Mouse (Mus musculus) CH12.LX (cell line): ENCODE results near the gene Hsf4. TPM values are rescaled to one million over a fixed set of nuclear protein-coding genes. Genes with fewer than 3 reads are reported as not detected.

Experiments
- DNase-seq: peaks from one replicate; pipeline ENCODE4 v3.0.0-alpha.2; 2013; ENCODE audit errors: extremely low read depth
- H3K27ac ChIP-seq: 2 replicates; pipeline ENCODE4 v1.5.1; 2012; ENCODE audit warnings: low read depth, mild to moderate bottlenecking, control low read depth, moderate library complexity; ENCODE audit not compliant: insufficient read depth
- H3K27me3 ChIP-seq: replicated peaks from 2 replicates; pipeline ENCODE3; 2012; ENCODE audit warnings: inconsistent platforms
- H3K36me3 ChIP-seq, 2 experiments: replicated peaks in 1 of 2; 2 replicates each; pipeline versions ENCODE3 to v1.6.1; 2012; ENCODE audit warnings: inconsistent platforms in 1 of 2, low read length in 1 of 2, mild to moderate bottlenecking in 1 of 2, mixed read lengths in 1 of 2, moderate library complexity in 1 of 2; ENCODE audit not compliant: control insufficient read depth in 1 of 2, insufficient read depth in 1 of 2
- H3K4me1 ChIP-seq, 2 experiments: 2 replicates each; pipeline ENCODE4 v1.6.1; 2012; ENCODE audit warnings: inconsistent platforms in 1 of 2, moderate library complexity in 1 of 2; ENCODE audit not compliant: insufficient read depth in 2 of 2, control insufficient read depth in 1 of 2
- H3K4me2 ChIP-seq: 2 replicates; pipeline ENCODE4 v1.6.1; 2012; ENCODE audit warnings: low read depth, mild to moderate bottlenecking, control low read depth; ENCODE audit not compliant: poor library complexity, insufficient read depth, severe bottlenecking
- H3K4me3 ChIP-seq, 3 experiments: fragments of 150-350 bp in 1 of 3; sonication (generic) in 1 of 3; replicated peaks in 1 of 3; 2 replicates each; pipeline versions ENCODE3 to v1.5.1; 2011 to 2012; ENCODE audit warnings: low read depth in 2 of 3, low read length in 2 of 3, mild to moderate bottlenecking in 2 of 3, moderate library complexity in 2 of 3, control low read depth in 1 of 3, improper control_type of control experiment in 1 of 3, inconsistent platforms in 1 of 3, mixed read lengths in 1 of 3; ENCODE audit not compliant: poor library complexity in 1 of 3
- H3K79me2 ChIP-seq: replicated peaks from 2 replicates; pipeline ENCODE4 v1.6.1; 2012; ENCODE audit warnings: mild to moderate bottlenecking, moderate library complexity; ENCODE audit not compliant: control insufficient read depth, poor library complexity, insufficient read depth, severe bottlenecking; ENCODE audit errors: extremely low read depth
- H3K9ac ChIP-seq: 2 replicates; pipeline ENCODE4 v1.6.1; 2012; ENCODE audit warnings: low read depth, mild to moderate bottlenecking, control low read depth, moderate library complexity; ENCODE audit not compliant: insufficient read depth
- H3K9me3 ChIP-seq: replicated peaks from 2 replicates; pipeline ENCODE3; 2012; ENCODE audit warnings: low read length, inconsistent platforms, mixed read lengths
- CHD2 ChIP-seq: IDR thresholded peaks from 2 replicates; pipeline ENCODE4 v1.6.1; 2011; ENCODE audit warnings: low read length, improper control_type of control experiment
- CTCF ChIP-seq, 2 experiments: IDR thresholded peaks in 1 of 2; conservative IDR thresholded peaks in 1 of 2; 2 replicates each; pipeline ENCODE4 v1.5.1; 2011 to 2012; ENCODE audit warnings: low read depth in 2 of 2, low read length in 2 of 2, improper control_type of control experiment in 1 of 2, inconsistent platforms in 1 of 2, mild to moderate bottlenecking in 1 of 2, moderate library complexity in 1 of 2
- EP300 ChIP-seq: IDR thresholded peaks from 2 replicates; pipeline ENCODE4 v1.6.1; 2011; ENCODE audit warnings: low read length, improper control_type of control experiment
- GABPA ChIP-seq: IDR thresholded peaks from 2 replicates; pipeline ENCODE4 v1.6.1; 2012; ENCODE audit warnings: low read depth, low read length, improper control_type of control experiment, inconsistent platforms; ENCODE audit not compliant: insufficient replicate concordance
- HCFC1 ChIP-seq: IDR thresholded peaks from 2 replicates; pipeline ENCODE4 v1.6.1; 2012; ENCODE audit warnings: low read depth, mild to moderate bottlenecking, inconsistent platforms, low read length, improper control_type of control experiment
- IRF4 ChIP-seq: IDR thresholded peaks from 2 replicates; pipeline ENCODE4 v1.6.1; 2014; ENCODE audit warnings: low read depth, mild to moderate bottlenecking, inconsistent platforms, low read length, improper control_type of control experiment
- JUN ChIP-seq: IDR thresholded peaks from 2 replicates; pipeline ENCODE4 v1.6.1; 2011; ENCODE audit warnings: low read depth, mild to moderate bottlenecking, low read length, improper control_type of control experiment, moderate library complexity; ENCODE audit not compliant: insufficient read depth
- MAFK ChIP-seq: IDR thresholded peaks from 2 replicates; pipeline ENCODE4 v1.6.1; 2011; ENCODE audit warnings: low read length, improper control_type of control experiment; ENCODE audit not compliant: insufficient replicate concordance
- MAZ ChIP-seq: IDR thresholded peaks from 2 replicates; pipeline ENCODE4 v1.6.1; 2012; ENCODE audit warnings: low read depth, mild to moderate bottlenecking, inconsistent platforms, low read length, improper control_type of control experiment, moderate library complexity
- MXI1 ChIP-seq: IDR thresholded peaks from 2 replicates; pipeline ENCODE4 v1.6.1; 2011; ENCODE audit warnings: mild to moderate bottlenecking, low read depth, low read length, improper control_type of control experiment
- NRF1 ChIP-seq: IDR thresholded peaks from 2 replicates; pipeline ENCODE4 v1.6.1; 2014; ENCODE audit warnings: low read depth, mild to moderate bottlenecking, inconsistent platforms, low read length, improper control_type of control experiment, moderate library complexity
- PAX5 ChIP-seq: IDR thresholded peaks from 2 replicates; pipeline ENCODE4 v1.6.1; 2012; ENCODE audit warnings: low read length, inconsistent platforms, mixed read lengths
- POLR2AphosphoS2 ChIP-seq: IDR thresholded peaks from 2 replicates; pipeline ENCODE4 v1.6.1; 2011; ENCODE audit warnings: low read depth, low read length, improper control_type of control experiment
- RAD21 ChIP-seq: IDR thresholded peaks from 2 replicates; pipeline ENCODE4 v1.6.1; 2011; ENCODE audit warnings: low read depth, mild to moderate bottlenecking, low read length, improper control_type of control experiment, moderate library complexity
- SIN3A ChIP-seq: IDR thresholded peaks from 2 replicates; pipeline ENCODE4 v1.6.1; 2012; ENCODE audit warnings: low read length, improper control_type of control experiment, inconsistent platforms
- SMC3 ChIP-seq: IDR thresholded peaks from 2 replicates; pipeline ENCODE4 v1.6.1; 2011; ENCODE audit warnings: low read depth, low read length, improper control_type of control experiment
- TBP ChIP-seq: conservative IDR thresholded peaks from 2 replicates; pipeline ENCODE4 v1.6.1; 2011; ENCODE audit warnings: low read depth, low read length, improper control_type of control experiment
- UBTF ChIP-seq: IDR thresholded peaks from 2 replicates; pipeline ENCODE4 v1.6.1; 2012; ENCODE audit warnings: low read depth, mild to moderate bottlenecking, inconsistent platforms, low read length, improper control_type of control experiment, moderate library complexity
- USF1 ChIP-seq: IDR thresholded peaks from 2 replicates; pipeline ENCODE4 v1.6.1; 2014; ENCODE audit warnings: low read depth, mild to moderate bottlenecking, inconsistent platforms, low read length, improper control_type of control experiment
- USF2 ChIP-seq: conservative IDR thresholded peaks from 2 replicates; pipeline ENCODE4 v1.6.1; 2011; ENCODE audit warnings: low read depth, low read length, improper control_type of control experiment
- ZC3H11A ChIP-seq: IDR thresholded peaks from 2 replicates; pipeline ENCODE4 v1.6.1; 2012; ENCODE audit warnings: low read depth, mild to moderate bottlenecking, inconsistent platforms, low read length, improper control_type of control experiment
- ZKSCAN1 ChIP-seq: IDR thresholded peaks from 2 replicates; pipeline ENCODE4 v1.6.1; 2012; ENCODE audit warnings: low read depth, inconsistent platforms, low read length, improper control_type of control experiment, borderline replicate concordance
- ZMIZ1 ChIP-seq: IDR thresholded peaks from 2 replicates; pipeline ENCODE4 v1.6.1; 2012; ENCODE audit warnings: low read depth, mild to moderate bottlenecking, inconsistent platforms, low read length, improper control_type of control experiment
- dilution Hi-C: fragments of 300-500 bp; cut with MboI; formaldehyde crosslinking; loops from 2 replicates; pipeline ENCODE4 v1.14.3; 2020; ENCODE audit warnings: low sequenced_read_pairs; ENCODE audit not compliant: extremely low pct_unique_long_range_greater_than_20kb, extremely low pct_ligation_motif_present
- in situ Hi-C: fragments of 300-500 bp; cut with MboI; formaldehyde crosslinking; loops from 3 replicates; pipeline ENCODE4 v1.14.3; 2019; ENCODE audit warnings: low sequenced_read_pairs, low pct_ligation_motif_present, low pct_unique_long_range_greater_than_20kb, mixed read lengths
- polyA plus RNA-seq: library from polyadenylated mRNA; unstranded; fragments of >175 nt; gene quantifications from 2 replicates; pipeline ENCODE4 v1.2.1, GENCODE M21; 2012; ENCODE audit warnings: low read depth; ENCODE audit not compliant: insufficient read length
- total RNA-seq, 2 experiments: library from RNA; depleted of rRNA; stranded (reverse); fragments of 300-350 nt in 1 of 2; fragments of >200 nt in 1 of 2; gene quantifications; 2 replicates each; pipeline ENCODE4 v1.2.3; 2012 to 2014

Hsf4 gene
- total and polyA plus RNA-seq, 3 experiments, result 0.08 TPM; not detected in 2

DNA sequence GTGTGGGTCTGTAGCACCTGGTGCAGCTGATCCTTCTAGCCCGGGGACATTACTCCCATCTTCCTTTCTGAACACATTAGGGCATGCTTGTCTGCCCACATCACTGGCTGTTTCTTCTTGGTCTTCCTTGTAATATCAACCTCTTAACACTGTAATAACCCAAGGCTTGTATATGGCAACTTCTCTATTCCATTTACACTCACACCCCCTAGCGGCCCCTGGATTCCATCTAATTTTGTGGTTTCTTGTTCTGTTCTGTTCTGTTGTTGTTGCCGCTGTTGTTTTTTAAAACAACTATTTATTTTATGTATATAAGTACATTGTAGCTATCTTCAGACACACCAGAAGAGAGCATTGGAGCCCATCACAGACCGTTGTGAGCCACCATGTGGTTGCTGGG is 17.3 kb downstream of the Hsf4 start:
- no peaks in the 10 kb centered on the region for H3K79me2 ChIP-seq
- peaks cover 5 to 23% of the 10 kb centered on the region in 2 experiments for H3K4me1 ChIP-seq
- no peak overlapping the region for H3K9ac ChIP-seq
- H3K36me3 ChIP-seq, result peaks cover 13 to 40% of the 10 kb centered on the region in 2 experiments
- TF ChIP-seq RAD21 (peak; percentile 33), USF2 (no peak), GABPA (no peak), CTCF (conservative IDR thresholded peaks at IDR 0.05 in 1 of 2, IDR thresholded peaks at IDR 0.05 in 1 of 2; ENCODE audit: low read depth in 2 of 2, low read length in 2 of 2) (peak in 1 of 2 experiments; percentile 52; a peak in 2 of 4 replicates)
- in situ Hi-C loops, result loop anchor here (10.0 kb wide), 1 partner anchor 162 kb away; no protein-coding TSS in a partner anchor
- no peaks in the 10 kb centered on the region for H3K27me3 ChIP-seq
- H3K4me2 ChIP-seq, result no peak overlapping the region
- dilution Hi-C loops, result no loop called here
- no peaks in the 10 kb centered on the region for H3K9me3 ChIP-seq
- no peak for DNase-seq
- H3K4me3 ChIP-seq, result no peak overlapping the region
- no peak overlapping the region for H3K27ac ChIP-seq

GRCm38 (mm10) chr8:105288231-105288630 is 18.6 kb downstream of the Hsf4 start:
- H3K9ac ChIP-seq, result peak overlapping the region; percentile 41; the same call in 1 of the 2 replicates
- no peak overlapping the region for H3K27ac ChIP-seq
- no peaks in the 10 kb centered on the region for H3K9me3 ChIP-seq
- TF ChIP-seq SMC3 (peak; percentile 21; the same call in 1 of the 2 replicates), CTCF (conservative IDR thresholded peaks at IDR 0.05 in 1 of 2, IDR thresholded peaks at IDR 0.05 in 1 of 2; ENCODE audit: low read depth in 2 of 2, low read length in 2 of 2) (peak in 1 of 2 experiments; percentile 38; a peak in 2 of 4 replicates), PAX5 (no peak)
- H3K79me2 ChIP-seq, result no peaks in the 10 kb centered on the region
- peaks cover 7 to 37% of the 10 kb centered on the region in 2 experiments for H3K36me3 ChIP-seq
- H3K4me1 ChIP-seq, result peaks cover 5 to 23% of the 10 kb centered on the region in 2 experiments
- peak overlapping the region in 2 of 3 experiments; percentile 34 to 63 for H3K4me3 ChIP-seq
- dilution Hi-C loops (no loop called here), in situ Hi-C loops (loop anchor here (10.0 kb wide), 1 partner anchor 163 kb away; no protein-coding TSS in a partner anchor)
- peak overlapping the region; percentile 79 for H3K4me2 ChIP-seq
- no peaks in the 10 kb centered on the region for H3K27me3 ChIP-seq
- no peak for DNase-seq

GRCm38 (mm10) chr8:105288958-105289732 is 19.5 kb downstream of the Hsf4 start:
- H3K27ac ChIP-seq, result peak overlapping the region; percentile 71
- dilution Hi-C loops (no loop called here), in situ Hi-C loops (loop anchor here (10.0 kb wide), 1 partner anchor 164 kb away; no protein-coding TSS in a partner anchor)
- no peaks in the 10 kb centered on the region for H3K27me3 ChIP-seq
- peak; percentile 99 for DNase-seq
- H3K4me2 ChIP-seq, result peak overlapping the region; percentile 79
- H3K9ac ChIP-seq, result peak overlapping the region; percentile 41; the same call in 1 of the 2 replicates
- peaks cover 5 to 23% of the 10 kb centered on the region in 2 experiments for H3K4me1 ChIP-seq
- H3K79me2 ChIP-seq, result no peaks in the 10 kb centered on the region
- peaks cover 6 to 34% of the 10 kb centered on the region in 2 experiments for H3K36me3 ChIP-seq
- H3K4me3 ChIP-seq, result peak overlapping the region; percentile 51 to 63 (median 59)
- H3K9me3 ChIP-seq, result no peaks in the 10 kb centered on the region
- TF ChIP-seq ZMIZ1 (peak; percentile 62), TBP (peak; percentile 85), USF1 (no peak), CHD2 (peak; percentile 62), MXI1 (peak; percentile 92), IRF4 (no peak; the same call in none of the 2 replicates), UBTF (no peak), POLR2AphosphoS2 (peak; percentile 64), JUN (no peak), MAZ (no peak), ZC3H11A (no peak), MAFK (no peak), EP300 (no peak), HCFC1 (peak; percentile 53), SIN3A (peak; percentile 68), ZKSCAN1 (no peak), NRF1 (peak; percentile 76), CTCF (conservative IDR thresholded peaks at IDR 0.05 in 1 of 2, IDR thresholded peaks at IDR 0.05 in 1 of 2; ENCODE audit: low read depth in 2 of 2, low read length in 2 of 2) (no peak; a peak in 1 of 4 replicates)
